Mouse (Mus musculus): ENCODE data around the gene Slc25a13.

The Slc25a13 gene

DNA sequence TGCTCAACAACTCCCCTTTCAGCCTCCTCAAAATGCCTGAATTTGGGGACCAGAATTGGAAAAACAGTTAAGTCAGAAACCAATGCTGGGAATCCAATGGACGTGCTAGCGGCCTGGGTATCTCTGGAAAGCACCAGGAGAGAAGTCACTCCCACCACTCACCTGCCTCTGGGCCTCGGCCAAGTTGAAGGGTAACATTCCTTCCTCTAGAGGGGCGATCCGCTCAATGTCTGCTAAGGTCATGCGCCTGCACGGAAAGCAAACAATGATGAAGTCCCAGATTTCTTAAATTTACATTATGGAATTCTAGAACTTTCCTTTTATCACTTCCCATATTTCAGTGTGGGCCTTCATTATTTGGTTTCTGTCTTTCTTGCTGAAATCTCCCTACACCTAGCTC is 103.2 kb downstream of the Slc25a13 start:
- DNase-seq (ENCODE audit: low read depth, low spot score) = no peak

DNA sequence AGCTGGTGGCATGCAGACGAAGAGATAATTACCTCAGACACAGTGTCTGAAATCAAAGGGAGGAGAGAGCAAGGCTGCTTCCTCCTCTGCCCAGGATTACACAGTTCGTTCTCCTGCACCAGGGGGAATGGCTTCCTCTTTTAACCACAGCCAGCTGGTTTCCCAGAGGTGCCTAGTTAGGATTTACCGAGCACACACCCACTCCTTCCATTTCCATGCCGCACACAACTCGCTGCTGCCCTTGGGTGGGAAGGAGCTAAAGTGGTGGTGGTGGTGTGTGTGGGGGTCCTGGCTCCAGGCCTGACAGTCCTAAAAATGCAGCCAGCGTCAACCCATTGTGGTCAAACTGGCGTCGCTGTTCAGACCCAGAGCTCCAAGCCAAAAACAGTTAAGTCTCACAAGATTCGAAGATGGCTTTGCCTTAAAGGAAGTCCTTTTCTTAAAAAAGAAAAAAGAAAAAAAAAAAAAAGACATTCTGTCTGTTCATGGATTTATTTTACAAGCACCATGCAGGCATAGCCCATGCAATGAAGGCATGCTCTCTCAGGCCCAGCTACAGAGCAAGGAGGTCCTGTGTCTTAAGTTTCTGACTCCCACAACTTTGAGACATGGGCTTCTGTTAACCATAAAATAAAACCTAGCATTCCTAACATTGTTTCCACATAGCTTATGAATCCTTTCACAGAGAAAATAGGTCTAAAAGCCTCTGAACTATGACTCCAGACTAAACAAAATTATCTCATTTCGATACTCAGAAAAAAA is 104.0 kb downstream of the Slc25a13 start:
- peak; percentile 40 for DNase-seq (ENCODE audit: low read depth, low spot score)

DNA sequence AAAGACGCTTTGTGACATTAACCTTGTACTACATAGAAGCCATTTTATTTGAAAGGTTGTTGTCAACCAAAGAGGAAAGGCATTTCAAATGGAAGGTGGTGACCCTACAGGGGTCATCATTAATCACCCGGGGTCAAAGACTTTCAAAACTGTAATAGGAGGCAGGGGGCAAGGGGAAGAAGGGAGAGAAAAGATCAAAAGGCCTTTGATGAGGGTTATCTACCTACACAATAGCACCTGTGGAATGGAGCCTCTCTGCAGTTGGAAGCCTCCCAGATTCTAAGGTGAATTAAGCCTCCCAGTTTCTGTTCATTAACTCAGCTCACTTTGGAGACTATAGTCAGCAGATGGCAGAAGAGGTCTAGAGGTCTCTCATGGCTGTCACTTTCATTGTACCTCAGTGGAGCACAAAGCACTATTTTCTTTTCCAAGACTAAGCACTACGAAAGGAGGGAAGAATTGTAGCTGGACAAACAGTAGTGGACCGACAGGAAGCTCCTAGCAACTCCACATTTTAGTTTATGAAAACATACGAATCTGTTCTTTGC is 109.5 kb downstream of the Slc25a13 start:
- no peak for DNase-seq (ENCODE audit: low read depth, low spot score)

DNA sequence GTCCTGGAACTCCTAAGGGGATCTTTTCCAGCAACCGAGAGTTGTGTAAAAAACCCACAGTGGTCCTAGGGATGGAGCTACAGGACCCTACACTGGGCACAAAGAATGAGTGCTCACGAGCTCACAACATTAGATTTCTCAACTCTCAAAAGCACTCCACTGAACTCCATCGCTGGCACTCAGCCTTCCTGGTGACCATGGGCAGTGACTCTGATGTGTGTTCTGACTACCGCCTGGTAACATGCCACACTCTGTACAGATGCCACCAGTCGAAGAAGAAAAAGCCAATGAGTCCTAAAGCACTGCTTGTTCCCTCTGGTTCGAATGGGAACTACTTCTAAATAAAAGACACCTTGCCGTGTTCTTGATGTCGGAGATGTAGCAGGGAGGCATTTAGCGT is 111.4 kb downstream of the Slc25a13 start:
- no peak for DNase-seq (ENCODE audit: low read depth, low spot score)

DNA sequence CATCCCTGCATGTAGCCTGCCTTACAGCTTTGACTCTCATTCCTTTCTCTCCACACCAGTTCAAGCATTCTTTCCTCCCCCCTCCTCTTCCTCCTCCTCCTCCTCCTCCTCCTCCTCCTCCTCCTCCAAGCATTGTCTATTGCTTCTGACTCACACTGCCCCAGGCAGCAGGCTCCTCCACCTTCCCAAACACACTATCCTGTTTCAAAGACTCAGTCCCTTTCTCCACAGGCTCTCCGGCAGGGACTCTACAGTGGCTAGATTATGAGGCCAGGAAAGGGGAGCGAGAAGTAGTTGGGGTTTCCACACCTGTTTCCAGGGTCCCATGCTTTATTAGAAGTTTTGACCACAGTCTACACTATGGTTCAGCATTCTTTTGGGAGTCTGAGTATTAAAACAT is 113.5 kb downstream of the Slc25a13 start:
- DNase-seq (ENCODE audit: low read depth, low spot score) = no peak

DNA sequence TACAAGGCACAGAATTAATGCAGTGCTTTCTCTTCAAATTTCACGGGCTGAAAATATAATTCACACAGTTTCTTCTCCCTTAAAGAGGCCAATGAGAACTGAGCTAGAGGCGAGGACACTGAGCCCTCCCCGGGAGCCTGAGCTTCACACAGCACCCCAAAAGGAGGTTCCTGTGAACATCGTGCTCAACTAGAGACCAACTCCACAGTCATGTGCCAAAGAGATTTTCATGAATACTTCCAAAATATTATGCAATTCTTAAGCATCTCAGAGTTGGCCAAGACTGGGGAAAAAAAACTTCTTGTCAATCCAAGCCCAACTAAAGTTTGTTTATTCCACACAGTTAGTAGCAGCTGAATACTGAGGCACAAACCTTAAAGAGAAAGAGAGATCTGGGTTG is 115.4 kb downstream of the Slc25a13 start:
- DNase-seq (ENCODE audit: low read depth, low spot score) = peak; percentile 27

DNA sequence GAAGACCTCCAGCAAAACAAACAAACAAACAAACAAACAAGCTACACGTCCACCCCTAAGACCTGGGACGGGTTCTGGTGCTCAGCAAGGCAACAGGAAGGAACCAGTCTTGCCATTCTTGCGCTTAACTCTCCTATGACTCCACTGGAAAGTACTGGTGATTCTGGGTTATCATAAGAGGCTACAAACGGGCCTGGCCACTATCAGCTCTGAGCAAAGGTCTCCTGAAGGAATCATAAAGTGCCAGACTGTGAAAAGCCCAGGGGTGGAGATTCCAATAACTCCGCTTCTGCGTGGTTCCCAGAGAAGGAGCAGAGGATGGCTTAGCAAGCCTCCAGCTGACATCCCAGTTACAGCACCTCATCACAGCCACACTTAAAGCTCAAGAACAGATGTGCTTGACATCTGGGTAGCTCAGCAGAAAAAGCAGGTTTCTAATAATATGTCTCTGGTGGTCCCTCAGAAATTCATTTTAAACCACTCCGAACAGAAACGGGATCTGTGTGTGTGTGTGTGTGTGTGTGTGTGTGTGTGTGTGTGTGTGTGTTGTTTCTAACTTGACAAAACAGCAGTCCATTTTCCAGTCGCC is 116.0 kb downstream of the Slc25a13 start:
- no peak for DNase-seq (ENCODE audit: low read depth, low spot score)

DNA sequence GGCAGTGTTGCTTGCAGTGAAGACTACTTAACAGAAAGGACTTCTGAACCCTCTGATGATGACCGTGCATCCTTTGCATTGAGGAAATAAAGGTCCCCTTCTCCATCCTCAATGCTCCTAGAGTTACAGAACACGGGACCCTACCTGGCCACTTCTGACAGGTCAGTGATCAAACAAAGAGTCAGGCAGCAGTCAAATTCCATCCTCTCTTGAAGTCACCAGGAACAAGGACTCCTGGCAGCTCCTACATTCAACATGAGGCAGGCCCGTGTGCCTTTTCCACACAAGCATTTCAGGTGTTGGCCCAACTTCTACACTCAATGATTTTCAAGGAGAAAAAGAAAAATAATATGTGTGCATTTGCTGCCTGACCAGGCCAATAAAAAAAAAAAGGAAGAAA is 123.0 kb downstream of the Slc25a13 start:
- DNase-seq (ENCODE audit: low read depth, low spot score) = no peak

DNA sequence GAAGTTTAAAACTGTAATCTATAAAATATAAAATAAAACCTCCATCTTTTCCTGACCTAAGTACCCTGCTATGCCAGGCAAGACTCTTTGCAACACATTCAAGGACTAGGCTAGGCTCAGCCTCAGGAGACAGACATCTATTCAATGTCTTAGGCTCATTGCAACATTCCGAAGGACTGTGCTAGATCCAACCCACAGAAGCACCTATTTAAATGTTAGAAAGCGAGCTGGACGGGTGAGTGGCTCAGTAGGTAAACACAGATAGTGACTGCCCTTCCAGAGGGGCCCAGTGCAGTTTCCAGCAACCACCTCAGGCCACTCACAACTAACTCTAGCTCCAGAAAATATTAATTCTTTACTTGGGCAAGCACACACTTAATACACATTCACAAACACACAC is 123.5 kb downstream of the Slc25a13 start:
- DNase-seq (ENCODE audit: low read depth, low spot score) = no peak

DNA sequence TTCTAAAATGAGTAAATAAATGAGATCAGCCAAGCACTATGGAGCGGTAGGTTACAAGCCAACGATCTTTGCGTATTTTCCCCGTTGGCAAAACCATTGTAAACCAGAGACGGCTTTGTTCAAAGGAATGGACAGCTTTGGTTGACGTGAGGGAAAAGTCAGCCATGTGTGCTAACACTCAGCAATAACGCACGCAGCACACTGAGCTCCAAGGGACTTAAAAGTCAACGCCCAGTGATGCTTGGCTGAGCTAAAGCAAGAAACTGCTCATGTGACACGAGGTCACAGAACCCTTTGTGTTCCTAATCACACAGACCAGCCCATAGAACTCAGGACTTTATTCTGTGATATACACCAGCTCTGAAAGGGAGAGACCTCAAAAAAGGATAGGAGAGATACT is 124.5 kb downstream of the Slc25a13 start:
- no peak for DNase-seq (ENCODE audit: low read depth, low spot score)

DNA sequence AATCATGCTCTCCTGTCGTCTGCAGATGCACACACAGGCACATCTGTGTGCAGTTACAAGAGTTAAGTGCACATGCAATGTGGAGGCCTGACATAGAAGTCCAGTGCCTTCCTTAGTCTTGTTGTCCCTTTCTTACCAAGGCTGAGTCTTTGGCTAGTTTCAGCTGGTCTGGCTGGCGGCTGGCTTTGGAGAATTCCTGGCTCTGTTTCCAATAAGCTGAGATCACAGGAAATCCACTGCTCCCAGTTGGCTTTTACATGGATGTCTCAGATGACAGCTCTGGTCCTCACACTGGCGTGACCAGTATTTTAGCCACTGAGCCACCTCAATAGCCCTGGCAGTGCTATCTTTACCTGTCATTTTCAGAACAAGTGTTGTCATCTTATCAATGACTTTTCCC is 126.0 kb downstream of the Slc25a13 start:
- no peak for DNase-seq (ENCODE audit: low read depth, low spot score)

DNA sequence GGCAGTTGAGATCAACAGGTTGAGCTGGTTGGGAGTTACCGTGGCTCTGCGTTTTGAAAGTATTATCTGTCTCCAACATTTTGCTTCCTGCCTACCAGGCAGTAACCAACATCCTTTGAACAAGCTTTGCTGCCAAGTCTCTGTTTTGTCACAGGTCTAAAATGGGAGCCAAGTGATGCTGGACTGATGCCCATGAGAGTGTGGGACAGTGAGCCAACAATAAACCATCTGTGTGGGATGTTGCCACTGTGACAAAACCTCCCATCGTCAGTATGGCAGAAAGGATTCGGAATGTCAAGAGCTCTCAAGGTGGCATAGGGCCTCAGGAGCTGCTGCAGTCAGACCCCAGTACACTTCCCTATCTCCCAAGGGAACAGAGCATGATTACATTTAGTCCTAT is 128.8 kb downstream of the Slc25a13 start:
- peak; percentile 70 for DNase-seq (ENCODE audit: low read depth, low spot score)

DNA sequence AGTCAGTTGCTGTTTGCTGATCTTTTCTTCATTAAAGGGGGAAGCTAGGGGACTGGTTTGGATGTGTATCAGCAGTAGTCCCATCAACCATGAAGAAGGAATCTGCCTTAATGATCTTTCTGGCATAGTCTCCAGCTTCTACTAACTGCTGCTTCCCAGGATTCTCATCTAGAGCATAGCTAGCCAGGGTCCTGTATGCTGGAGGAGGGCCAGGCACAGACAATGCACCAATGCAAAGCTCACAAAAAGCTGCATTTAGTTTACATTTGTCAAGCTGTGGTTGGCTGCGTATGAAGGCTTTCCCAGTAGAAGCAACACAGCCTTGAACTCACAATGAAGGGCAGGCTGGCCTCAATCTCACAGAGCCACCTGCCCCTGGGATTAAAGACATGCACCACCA is 136.5 kb downstream of the Slc25a13 start:
- no peak for DNase-seq (ENCODE audit: low read depth, low spot score)

DNA sequence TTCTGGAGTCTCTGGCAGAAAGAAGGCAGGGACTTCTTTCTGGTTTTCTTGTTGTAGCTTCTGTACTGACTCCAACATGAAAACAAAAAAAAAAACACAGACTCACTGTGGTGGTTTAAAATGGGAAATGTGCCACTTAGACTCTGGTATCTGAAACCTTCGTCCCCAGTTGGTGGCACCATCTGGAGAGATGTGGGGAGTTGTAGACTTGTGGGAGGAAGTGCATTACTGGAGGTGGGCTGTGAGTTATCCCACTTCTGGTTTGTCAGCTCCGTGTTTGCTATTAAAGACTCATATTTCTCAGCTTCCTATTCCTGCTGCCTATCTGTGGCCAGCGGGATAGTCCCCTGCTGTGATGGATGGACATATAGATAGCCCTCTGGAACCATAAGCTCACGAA is 139.7 kb downstream of the Slc25a13 start:
- DNase-seq (ENCODE audit: low read depth, low spot score) = peak; percentile 23

DNA sequence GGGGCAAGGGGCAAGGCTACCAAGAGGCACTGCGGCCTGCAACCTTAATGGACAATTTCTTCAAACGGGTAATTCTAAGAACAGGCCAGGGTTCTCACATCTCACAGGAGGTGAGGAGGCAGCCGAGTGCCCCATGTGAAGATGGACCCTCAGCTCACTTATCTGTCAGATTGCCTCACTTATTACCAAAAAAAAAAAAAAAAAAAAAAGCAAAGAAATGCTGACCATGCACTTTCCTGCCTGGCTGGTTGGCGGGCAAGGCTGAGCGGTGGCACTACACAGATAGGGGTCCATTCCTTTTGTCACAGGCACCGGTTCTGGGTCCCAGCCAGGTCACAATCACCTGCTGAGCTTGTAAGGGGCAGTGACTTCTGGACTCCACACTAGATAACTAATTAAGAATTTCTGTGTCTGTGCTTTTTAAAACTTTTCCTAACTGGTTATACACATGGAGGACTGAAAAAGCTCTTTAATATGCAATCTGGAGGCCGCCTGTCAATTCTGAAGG is 141.0 kb downstream of the Slc25a13 start:
- no peak for DNase-seq (ENCODE audit: low read depth, low spot score)

DNA sequence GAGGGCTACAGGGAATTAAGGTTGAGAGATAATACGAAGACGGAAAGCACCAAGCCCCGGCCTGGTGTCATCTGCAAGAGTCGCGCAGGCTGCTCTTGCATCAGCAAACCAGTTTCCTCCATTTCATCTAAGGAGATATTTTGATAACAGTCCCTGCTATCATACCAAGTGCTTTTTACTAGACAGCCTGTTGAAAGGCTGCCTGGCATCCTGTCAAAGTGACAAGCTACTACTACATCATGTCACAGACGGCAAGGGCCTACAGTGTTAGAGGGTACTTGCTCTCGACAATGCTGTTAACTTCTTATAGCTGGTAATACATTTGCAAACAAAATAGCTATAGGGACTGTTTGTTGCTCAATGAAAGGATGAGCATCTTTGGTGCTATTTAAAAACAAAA is 145.9 kb downstream of the Slc25a13 start:
- no peak for DNase-seq (ENCODE audit: low read depth, low spot score)

DNA sequence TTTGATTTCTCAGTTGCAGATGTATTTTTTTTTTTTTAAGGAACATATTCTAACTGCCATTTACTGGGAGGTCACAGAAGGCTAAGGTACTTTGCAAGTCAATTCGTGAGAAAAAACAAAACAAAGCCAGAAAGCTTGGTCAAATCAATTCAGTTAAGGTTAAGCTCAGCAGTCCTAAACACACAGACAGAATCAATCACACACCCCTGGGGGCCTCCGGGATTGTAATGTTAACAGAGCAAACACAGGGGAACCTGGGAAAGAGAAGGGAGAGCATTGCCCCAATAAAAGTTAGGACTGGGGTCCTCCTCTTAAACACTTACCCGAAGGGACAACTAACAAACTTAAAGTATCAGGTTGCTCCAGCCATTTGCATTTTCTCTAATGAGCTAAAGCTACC is 147.0 kb downstream of the Slc25a13 start:
- DNase-seq (ENCODE audit: low read depth, low spot score) = no peak

DNA sequence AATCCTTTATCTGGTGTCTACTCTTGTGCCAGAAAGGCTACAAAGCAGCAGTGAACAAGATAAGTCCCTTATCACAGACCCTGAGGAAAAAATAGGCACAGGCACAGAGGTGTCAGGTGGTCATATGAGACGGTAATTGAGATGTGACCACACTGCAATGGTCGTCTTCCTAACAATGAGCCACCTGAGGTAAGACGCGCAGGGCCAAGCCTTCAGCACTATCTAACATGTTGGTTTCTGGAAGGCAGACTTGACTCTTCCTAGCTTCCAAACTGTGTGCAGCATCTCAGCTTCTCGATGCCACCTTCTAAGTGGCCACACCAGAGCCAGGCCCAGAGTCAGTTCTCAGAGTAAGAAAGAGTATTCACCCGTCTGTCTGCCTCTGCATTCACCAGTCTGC is 149.8 kb downstream of the Slc25a13 start:
- DNase-seq (ENCODE audit: low read depth, low spot score) = no peak

DNA sequence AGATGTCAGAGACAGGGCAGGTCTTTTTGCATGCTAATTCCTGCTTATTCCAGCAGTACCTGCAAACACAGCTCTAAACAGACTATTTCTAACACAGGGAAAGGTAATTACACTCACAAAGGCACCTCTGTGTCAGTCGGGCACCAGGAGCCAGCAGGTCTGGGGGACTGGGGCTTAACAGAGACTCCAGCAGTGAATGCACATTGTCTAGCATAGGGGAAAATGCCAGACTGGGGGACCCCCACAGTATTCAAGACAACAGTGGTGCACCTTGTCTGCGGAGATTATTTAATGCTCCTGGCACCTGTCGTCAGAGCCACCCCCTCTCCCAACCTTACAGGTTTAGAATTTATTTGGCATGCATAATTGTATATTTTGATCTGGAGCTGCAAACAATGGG is 158.4 kb downstream of the Slc25a13 start:
- DNase-seq (ENCODE audit: low read depth, low spot score) = no peak

DNA sequence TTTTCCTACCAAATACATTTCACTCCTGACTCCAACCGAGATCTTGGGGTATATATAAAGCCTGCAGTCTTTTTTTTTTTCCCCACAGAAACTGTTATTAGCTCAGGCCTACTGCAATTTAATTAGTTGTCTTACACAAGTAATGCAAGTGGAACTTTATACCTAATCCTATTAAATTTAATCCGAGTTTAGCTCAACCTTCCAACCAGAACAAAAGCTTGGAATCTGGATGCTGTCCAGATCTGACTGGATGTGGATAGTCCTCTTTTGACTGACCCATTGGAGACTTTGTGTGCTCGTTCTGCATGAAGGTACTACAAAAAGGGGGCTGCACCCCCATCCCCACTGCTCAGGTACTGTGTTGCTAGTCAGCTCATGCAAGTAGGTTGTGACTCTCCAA is 163.0 kb downstream of the Slc25a13 start:
- DNase-seq (ENCODE audit: low read depth, low spot score) = no peak

DNA sequence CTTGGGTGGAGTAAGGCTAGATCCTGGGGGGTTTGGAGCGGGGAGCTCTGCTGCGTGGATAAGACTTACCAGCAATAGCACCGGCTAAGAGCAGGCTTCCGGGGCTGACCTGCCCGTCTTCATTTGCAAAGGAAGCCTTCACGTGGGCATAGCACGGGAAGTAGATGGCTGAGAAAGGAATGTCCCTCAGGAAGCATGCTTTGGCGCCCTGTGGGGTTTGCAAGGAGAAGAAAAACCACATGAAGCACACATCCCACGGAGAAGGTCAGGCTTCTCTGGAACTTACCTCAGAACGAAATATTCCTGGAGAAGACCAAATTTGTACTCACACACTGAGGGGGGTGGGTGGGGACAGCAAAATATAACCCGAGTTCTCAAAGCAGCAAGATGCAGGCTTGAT is 164.3 kb downstream of the Slc25a13 start:
- DNase-seq (ENCODE audit: low read depth, low spot score) = no peak

DNA sequence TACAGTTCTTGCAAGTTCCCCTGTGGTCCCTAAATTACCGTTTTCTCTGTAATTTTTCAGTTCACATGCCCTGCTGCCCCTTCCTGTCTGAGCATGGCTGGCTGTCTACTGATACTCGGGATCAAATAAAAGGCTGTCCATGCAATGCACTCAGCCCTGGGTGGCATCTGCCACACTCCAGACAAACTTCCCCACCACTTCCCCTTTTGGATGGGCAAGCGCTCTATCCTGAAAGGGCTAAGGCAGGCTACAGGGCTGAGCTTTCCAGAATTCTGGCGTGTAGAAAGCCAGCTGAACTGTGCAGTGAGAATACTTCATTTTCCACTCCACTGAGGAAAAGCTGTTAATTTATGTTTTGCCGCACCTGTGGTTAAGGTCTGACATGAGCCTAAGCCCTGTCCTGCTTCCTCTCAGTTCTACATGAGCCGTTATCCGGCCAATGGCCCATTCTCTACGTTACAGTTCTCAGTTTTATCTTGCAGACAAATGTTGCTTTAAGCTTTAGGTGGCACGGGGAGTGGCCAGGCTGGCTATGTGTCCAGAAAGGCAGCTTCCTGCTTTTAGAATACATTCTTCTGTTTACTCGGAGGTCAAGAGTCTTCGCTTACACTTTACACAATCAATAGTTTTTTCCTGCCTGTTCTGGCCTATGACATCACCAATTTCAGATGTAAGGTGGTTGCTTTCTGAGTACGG is 170.1 kb downstream of the Slc25a13 start:
- DNase-seq (ENCODE audit: low read depth, low spot score) = no peak

Measured in telencephalon, adult 2 months (tissue).